Mouse (Mus musculus): ENCODE data around the gene Atxn1.

Gene Atxn1

DNA sequence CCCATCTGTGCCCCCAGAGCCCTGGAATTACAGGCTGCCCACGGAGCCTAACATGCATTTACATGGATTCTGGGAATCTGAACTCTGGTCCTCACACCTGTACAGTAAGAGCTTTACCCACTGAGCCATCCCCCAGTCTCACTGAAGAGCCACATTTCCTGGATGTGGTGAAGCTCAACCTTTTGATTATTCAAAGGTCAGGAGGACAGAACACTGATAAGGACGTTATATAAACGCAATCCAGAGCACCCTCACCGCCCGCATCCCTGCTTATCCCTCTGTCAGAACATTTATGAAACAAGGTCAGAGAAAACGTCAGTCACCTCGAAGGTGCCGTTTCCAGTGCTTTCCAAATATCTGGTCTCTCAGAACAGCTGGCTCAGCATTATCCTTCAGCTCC, 101.0 kb downstream of the Atxn1 start:
- DNase-seq (ENCODE audit: low read depth, low spot score), result no peak

DNA sequence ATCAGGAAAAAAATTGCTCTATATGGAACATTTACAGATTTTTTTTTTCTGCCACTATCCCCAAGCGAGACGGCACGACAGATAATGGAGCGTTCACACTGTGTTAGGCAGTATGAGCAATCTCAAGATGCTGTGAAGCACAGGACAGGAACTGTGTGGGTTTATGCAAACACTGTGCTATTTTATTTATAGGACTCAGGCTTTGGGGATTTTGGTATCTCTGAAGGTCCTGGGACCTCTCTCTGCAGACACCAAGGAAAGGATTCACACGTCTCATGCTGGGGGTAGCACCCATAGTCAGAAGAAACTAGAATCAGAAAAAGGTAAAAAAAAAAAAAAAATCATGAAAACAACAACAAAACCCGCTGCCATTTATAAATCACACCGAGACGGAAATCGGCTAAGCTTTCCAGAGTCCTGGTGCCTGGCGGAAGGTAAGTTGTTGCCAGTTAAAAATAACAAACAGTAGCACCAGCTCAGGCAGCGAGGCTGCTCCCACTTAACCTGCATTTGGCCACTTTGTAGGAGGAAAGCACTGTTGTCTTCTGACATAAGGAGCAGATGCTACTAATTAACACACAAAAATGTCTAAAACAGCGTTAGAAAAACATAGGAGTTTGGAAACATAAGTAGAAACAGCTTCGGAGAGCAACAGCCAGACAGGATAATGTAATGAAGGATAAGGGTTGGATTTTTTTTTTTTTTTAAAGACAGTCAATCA, 102.8 kb downstream of the Atxn1 start:
- DNase-seq (ENCODE audit: low read depth, low spot score), result no peak

DNA sequence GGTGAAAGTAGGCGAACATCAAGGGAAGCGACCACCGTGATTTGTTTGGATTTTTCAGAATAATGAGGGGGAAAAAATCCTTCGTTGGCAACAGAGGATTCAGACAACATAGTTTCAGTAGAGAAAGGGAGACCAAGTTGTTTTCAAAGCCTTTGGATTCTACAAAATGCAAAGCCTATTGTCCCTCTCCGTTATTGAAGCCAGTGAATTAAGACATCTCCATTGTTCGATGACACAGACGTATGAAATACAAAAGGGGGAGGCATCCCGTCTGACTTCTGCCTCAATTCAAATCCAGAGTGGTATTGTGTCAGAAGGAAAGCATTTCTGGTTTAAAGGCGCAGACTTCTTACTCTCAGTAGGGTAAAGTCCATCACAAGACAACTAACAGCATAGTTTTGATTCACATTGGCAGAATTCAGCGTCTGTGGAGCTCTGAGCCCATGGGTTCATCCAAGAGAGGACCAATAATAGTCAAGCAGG, 103.7 kb downstream of the Atxn1 start:
- DNase-seq (ENCODE audit: low read depth, low spot score), result no peak

- no peak for DNase-seq (ENCODE audit: low read depth, low spot score)
Observed at GRCm38 (mm10) chr13:45859081-45859709, 105.6 kb downstream of the Atxn1 start.

GRCm38 (mm10) chr13:45857416-45857815, 107.4 kb downstream of the Atxn1 start:
- DNase-seq (ENCODE audit: low read depth, low spot score), result no peak

DNA sequence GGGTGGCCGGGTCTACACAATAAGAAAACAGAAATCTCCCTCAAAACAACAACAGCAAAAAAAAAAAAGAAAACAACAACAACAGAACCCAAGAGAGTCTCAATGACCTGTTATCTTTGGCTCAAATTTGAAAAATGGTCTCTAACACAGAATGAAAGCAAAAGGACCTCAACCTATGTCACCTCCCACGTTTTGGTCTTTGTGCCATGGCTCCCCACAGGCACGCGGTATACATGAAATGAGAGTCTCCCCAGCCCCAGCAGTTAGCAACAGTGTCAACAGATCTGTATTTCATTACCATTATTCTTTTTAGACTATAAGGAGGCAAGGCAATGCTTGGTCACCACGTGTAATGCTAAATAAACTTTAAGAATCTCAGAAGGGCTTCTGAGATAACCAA, 110.3 kb downstream of the Atxn1 start:
- no peak for DNase-seq (ENCODE audit: low read depth, low spot score)

DNA sequence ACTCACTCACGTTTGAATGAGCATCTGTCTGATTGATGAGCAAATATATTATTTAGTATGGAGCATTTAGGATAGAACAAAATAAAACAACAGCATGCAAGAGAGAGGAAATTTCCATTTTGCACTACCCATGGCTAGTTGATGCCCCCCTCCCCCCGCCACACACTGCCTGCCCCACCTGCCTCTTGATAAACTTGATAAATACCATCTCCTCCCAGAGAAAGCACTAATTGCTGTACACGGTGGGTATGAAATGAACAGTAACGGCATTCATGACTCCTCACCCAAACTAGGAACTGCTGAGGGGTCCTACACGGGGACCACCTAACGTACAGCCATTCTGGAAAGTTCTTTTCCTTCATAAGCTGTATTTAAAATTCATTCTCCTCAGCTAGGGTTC, 111.1 kb downstream of the Atxn1 start:
- no peak for DNase-seq (ENCODE audit: low read depth, low spot score)

GRCm38 (mm10) chr13:45852288-45852687, 112.5 kb downstream of the Atxn1 start:
- DNase-seq (ENCODE audit: low read depth, low spot score), result no peak

- no peak for DNase-seq (ENCODE audit: low read depth, low spot score)
Observed at GRCm38 (mm10) chr13:45851746-45852145, 113.1 kb downstream of the Atxn1 start.

GRCm38 (mm10) chr13:45851156-45851555, 113.7 kb downstream of the Atxn1 start:
- no peak for DNase-seq (ENCODE audit: low read depth, low spot score)

- DNase-seq (ENCODE audit: low read depth, low spot score), result no peak
Observed at GRCm38 (mm10) chr13:45850181-45850974, 114.4 kb downstream of the Atxn1 start.

DNA sequence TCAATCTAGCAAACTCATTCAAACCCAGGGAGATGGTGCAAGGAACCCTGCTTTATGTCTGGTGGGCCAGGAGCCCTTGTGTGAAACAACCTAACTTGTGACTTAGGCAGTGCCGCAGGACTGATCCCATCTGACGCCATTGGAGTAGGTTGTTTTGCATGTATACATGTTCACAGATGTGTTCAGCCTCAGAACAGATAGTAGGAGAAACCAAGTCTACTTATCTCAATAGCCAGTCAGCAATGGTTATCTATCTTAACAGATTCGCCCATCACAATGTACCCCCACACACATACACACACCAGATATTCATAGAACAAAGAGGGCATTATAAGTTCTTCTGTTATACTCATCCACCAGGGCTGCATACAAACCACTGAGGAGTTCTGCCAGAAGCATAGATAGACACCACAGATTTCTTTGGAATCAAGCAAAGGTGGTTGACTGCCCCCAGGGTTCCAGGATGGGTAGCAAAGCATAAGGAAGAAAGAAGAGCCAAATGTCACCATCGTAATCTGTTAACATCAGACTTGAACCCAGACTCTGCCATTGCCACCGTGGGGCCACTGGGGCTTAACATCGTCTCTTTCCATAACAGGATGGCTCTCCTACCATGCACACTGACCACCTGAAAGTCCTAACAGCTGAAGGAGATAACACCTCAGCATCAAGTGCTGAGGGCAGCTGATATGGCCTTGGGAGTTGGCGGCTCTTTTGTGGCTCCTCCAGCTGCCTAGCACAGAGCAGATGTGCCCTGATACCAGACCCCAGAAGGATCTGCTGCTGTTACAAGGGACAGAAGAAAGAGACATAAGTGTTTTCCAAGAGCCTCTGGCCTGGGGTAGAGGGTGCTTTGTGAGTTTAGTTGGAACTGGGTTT, 115.4 kb downstream of the Atxn1 start:
- DNase-seq (ENCODE audit: low read depth, low spot score), result no peak

GRCm38 (mm10) chr13:45842511-45843055, 122.2 kb downstream of the Atxn1 start:
- DNase-seq (ENCODE audit: low read depth, low spot score), result no peak

DNA sequence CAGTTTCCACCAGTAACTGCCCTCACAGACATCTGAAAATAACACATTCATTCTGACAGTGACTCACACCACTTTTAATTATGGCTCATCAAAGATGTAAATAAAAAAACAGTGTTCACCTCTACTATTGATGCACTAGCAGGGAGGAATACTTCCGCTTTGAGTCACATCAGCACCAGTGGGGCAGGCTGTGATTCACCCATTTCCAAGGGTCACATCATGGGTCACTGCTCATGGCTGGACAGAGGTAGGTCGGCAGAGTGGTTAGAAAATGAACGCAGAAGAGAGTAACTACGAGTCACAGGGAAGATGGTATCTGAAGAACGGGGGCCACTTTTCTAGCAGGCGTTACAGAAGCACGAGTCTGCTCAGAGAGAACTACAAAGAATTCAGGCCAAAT, 124.9 kb downstream of the Atxn1 start:
- DNase-seq (ENCODE audit: low read depth, low spot score), result no peak

- no peak for DNase-seq (ENCODE audit: low read depth, low spot score)
Observed at GRCm38 (mm10) chr13:45837609-45838220, 127.1 kb downstream of the Atxn1 start.

- no peak for DNase-seq (ENCODE audit: low read depth, low spot score)
Observed at GRCm38 (mm10) chr13:45836377-45837054, 128.3 kb downstream of the Atxn1 start.

DNA sequence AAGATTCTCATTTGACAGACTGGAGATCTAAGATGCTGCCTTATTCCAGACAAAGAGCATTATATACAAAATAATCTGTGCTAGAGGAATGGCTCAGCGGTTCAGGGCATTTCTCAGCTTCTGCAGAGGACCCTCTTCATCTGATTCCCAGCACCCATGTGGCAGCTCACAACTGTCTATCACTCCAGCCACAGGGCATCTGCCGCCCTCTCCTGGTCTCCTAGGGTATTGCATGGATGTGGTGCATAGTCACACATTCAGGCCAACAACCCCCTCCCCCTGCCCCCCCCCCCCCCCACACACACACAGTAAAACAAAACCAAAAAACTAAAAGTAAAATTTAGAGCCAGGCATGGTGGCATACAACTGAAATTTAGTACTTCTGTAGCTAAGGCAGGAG, 130.5 kb downstream of the Atxn1 start:
- no peak for DNase-seq (ENCODE audit: low read depth, low spot score)

DNA sequence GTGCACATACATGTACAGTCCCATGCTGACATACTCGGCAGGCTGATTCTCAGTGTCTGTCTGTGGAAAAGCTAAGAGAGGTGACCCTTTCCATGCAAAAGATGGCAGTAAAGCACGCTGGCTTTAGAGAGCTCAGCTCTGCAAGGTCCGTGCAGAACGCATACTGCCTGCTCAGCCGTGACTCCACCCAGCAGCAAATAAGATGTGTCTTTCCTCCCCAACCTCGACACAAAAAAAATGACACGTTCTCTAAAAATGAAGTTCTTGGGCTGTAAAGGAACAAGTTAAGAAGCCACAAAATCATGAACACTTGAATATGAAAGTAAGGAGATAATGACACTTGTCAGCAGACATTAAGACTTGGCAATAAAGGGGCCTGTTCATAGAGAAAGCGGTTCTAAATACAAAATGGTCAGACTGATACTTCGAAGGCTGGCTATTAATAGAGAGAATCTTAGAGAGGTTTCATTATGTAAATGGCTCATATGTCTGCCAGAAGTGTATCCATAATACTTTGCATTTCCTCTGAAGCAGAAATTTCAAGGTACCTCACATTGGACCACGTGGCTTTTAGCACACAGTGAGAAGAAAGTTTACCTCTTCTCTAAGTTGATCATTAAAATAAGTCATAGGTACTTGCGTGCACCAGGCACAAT, 132.0 kb downstream of the Atxn1 start:
- no peak for DNase-seq (ENCODE audit: low read depth, low spot score)

DNA sequence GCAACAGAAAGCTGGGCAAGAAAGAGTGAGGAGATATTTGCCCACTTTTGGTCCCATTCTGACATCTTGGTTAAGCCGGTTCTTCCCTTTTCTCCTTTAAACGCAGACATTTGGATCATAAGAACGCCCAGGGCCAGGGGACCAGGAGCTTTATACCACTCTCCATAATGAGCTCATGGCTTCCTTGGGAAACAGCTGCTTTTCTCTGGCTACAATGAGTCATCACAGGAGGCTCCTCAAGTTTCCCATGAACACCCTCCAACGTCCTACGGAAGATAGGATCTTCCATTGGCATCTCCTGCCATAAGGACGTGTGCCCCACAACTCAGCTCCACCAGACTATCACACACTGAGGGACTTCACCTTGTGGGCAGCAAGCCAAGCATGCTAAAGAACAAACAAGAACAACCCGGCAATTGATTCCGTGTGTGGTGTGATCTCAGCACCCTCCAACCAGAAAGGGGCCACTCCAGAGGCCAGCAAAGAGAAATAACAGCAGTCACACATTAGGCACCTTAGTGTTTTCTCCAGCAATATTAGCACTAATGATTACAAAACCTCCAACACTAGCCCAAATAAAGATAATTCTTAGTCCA, 135.4 kb downstream of the Atxn1 start:
- no peak for DNase-seq (ENCODE audit: low read depth, low spot score)

All from WW6 (cell line).